Mouse (Mus musculus): ENCODE measurements around the gene Tex29. TPM values are rescaled to one million over a fixed set of nuclear protein-coding genes. Genes with fewer than 3 reads are reported as not detected.

The Tex29 gene
- polyA plus RNA-seq, 1 experiment from 2014 or later: 0.22 TPM

DNA sequence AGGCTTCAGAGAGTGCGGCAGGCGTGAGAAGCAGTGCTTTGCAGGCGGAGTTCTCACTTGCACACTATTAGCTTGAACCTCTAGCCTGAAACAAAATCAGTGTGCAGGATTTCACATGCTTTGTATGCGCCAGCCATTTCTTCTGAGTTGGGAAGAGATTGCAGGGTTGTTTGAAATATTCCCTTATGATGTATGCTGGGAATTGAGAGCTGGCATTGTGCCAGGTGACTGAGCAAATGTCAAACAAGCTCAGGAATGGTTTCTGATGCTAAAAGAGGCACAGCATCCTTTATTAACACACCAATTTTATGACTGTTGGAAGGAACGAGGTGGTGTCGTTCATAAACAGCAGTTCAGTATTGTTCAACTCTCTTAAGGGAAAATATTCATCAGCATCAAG is 34.0 kb upstream of the Tex29 start:
- no peak overlapping the region for H3K4me2 ChIP-seq (replicated peaks; ENCODE audit: low read depth, low read length)
- DNase-seq (ENCODE audit: low spot score) (no peak), ATAC-seq (ENCODE audit: low FRiP score) (no peak)
- H3K4me3 ChIP-seq (ENCODE audit: low read depth, low read length): no peak overlapping the region
- no peaks in the 10 kb centered on the region for H3K27me3 ChIP-seq (ENCODE audit: control insufficient read depth, insufficient read depth, low read length)
- H3K9ac ChIP-seq (ENCODE audit: low read depth, low read length): no peak overlapping the region
- no peaks in the 10 kb centered on the region for H3K4me1 ChIP-seq (replicated peaks; ENCODE audit: control insufficient read depth, insufficient read depth, low read length)
- peaks cover 30% of the 10 kb centered on the region for H3K36me3 ChIP-seq (ENCODE audit: control insufficient read depth, insufficient read depth, low read length)
- H3K27ac ChIP-seq (ENCODE audit: low read depth, low read length): no peak overlapping the region
- 94% methylated on average over 6 of the region's 6 CpGs for WGBS
- no peaks in the 10 kb centered on the region for H3K9me3 ChIP-seq (ENCODE audit: control insufficient read depth, low read length)

DNA sequence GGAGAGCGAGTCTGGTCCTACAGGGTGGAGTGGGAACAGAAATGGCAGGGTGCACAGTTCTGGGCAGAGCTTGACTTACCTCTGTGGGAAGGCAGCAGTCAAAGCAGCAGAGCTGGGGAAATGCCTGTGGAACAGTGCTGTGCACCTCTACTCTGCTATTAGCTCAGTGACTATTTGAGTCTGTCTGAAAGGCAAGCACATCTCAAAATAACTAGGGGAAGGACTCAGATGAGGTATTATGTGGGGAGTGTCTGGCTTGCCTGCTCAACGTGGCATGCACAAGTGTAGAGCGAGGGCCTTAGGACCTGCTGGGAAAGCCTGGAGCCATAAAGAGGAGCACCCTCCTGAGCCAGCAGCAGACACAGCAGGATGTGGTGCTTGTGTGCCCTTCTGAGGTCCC is 32.9 kb upstream of the Tex29 start:
- no peaks in the 10 kb centered on the region for H3K4me1 ChIP-seq (replicated peaks; ENCODE audit: control insufficient read depth, insufficient read depth, low read length)
- no peak for DNase-seq (ENCODE audit: low spot score)
- peaks cover 32% of the 10 kb centered on the region for H3K36me3 ChIP-seq (ENCODE audit: control insufficient read depth, insufficient read depth, low read length)
- H3K27ac ChIP-seq (ENCODE audit: low read depth, low read length): no peak overlapping the region
- H3K27me3 ChIP-seq (ENCODE audit: control insufficient read depth, insufficient read depth, low read length): no peaks in the 10 kb centered on the region
- no peaks in the 10 kb centered on the region for H3K9me3 ChIP-seq (ENCODE audit: control insufficient read depth, low read length)
- H3K4me3 ChIP-seq (ENCODE audit: low read depth, low read length): no peak overlapping the region
- ATAC-seq (ENCODE audit: low FRiP score): no peak
- WGBS: 87% methylated on average over 3 of the region's 3 CpGs
- no peak overlapping the region for H3K9ac ChIP-seq (ENCODE audit: low read depth, low read length)
- H3K4me2 ChIP-seq (replicated peaks; ENCODE audit: low read depth, low read length): no peak overlapping the region

DNA sequence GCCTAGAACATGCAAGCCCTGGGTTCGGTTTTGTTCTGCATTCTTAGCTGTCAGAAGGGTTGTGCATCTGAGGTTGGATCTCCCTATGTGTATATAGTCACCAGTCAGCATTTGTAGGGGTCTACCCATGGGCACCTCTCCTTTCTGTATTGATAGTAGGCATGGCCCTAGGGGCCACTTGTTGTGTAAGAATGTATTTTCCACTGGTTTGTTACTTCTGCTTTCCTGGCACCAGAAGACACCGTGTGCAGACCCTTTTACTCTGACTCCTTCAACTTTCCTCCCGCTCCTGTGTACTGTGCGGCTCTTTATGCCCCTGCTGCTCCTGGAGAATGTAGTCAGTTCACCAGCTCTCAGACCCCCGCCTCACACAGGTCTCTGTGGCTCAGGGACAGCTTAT is 32.2 kb upstream of the Tex29 start:
- Histone ChIP-seq H3K36me3 (ENCODE audit: control insufficient read depth, insufficient read depth, low read length) (peaks cover 29% of the 10 kb centered on the region), H3K4me3 (ENCODE audit: low read depth, low read length) (no peak overlapping the region), H3K4me1 (replicated peaks; ENCODE audit: control insufficient read depth, insufficient read depth, low read length) (no peaks in the 10 kb centered on the region), H3K27ac (ENCODE audit: low read depth, low read length) (no peak overlapping the region), H3K27me3 (ENCODE audit: control insufficient read depth, insufficient read depth, low read length) (no peaks in the 10 kb centered on the region), H3K9ac (ENCODE audit: low read depth, low read length) (no peak overlapping the region), H3K4me2 (replicated peaks; ENCODE audit: low read depth, low read length) (no peak overlapping the region), H3K9me3 (ENCODE audit: control insufficient read depth, low read length) (no peaks in the 10 kb centered on the region)
- DNase-seq (ENCODE audit: low spot score) (no peak), ATAC-seq (ENCODE audit: low FRiP score) (no peak)
- 92% methylated on average over 5 of the region's 5 CpGs for WGBS

DNA sequence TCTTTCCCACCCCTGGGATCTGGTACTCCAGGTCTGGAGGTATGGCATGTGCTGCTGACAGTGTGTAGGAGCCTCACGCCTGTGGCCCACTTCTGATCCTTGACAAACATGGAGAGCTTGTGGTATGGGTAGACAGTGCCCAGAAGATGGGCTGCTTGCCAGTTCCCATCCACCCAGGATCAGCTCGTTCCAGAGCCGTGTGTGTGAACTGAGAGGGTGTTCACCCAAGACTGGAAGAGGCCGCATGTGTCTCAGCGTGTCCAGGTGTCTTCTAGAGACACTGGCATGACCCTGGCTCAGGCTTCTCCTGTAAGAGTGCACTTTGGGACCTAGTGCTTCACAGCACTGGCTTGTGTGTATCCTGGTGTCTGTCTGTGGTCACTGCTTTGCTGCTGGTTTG is 29.8 kb upstream of the Tex29 start:
- H3K36me3 ChIP-seq (ENCODE audit: control insufficient read depth, insufficient read depth, low read length): peaks cover 30% of the 10 kb centered on the region
- no peak overlapping the region for H3K4me2 ChIP-seq (replicated peaks; ENCODE audit: low read depth, low read length)
- no peak overlapping the region for H3K9ac ChIP-seq (ENCODE audit: low read depth, low read length)
- WGBS: 94% methylated on average over 5 of the region's 5 CpGs
- no peak for ATAC-seq (ENCODE audit: low FRiP score)
- H3K27me3 ChIP-seq (ENCODE audit: control insufficient read depth, insufficient read depth, low read length): no peaks in the 10 kb centered on the region
- no peak overlapping the region for H3K4me3 ChIP-seq (ENCODE audit: low read depth, low read length)
- DNase-seq (ENCODE audit: low spot score): no peak
- H3K9me3 ChIP-seq (ENCODE audit: control insufficient read depth, low read length): no peaks in the 10 kb centered on the region
- H3K4me1 ChIP-seq (replicated peaks; ENCODE audit: control insufficient read depth, insufficient read depth, low read length): no peaks in the 10 kb centered on the region
- H3K27ac ChIP-seq (ENCODE audit: low read depth, low read length): no peak overlapping the region

DNA sequence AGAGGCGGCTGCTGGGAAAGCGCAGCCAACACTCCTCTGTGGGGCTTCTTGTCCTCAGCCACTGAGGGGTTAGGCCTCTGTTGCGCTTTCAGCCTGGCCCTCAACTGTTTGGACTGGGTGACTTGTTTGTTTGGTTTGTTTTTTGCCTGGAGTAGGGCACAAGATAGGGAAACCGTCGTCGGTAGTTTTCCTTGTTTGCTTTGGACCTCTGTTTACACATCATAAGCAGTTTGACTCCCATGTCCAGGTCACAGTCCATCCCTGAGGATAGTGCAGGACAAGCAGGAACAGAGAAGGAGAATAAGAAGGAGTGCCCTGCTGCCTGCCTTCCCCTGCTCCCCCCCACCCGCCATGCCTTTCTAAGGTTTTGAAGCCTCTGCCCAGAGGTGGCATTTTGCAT is 26.5 kb upstream of the Tex29 start:
- no peak for DNase-seq (ENCODE audit: low spot score)
- no peak overlapping the region for H3K27ac ChIP-seq (ENCODE audit: low read depth, low read length)
- H3K4me2 ChIP-seq (replicated peaks; ENCODE audit: low read depth, low read length): no peak overlapping the region
- no peaks in the 10 kb centered on the region for H3K9me3 ChIP-seq (ENCODE audit: control insufficient read depth, low read length)
- H3K9ac ChIP-seq (ENCODE audit: low read depth, low read length): no peak overlapping the region
- ATAC-seq (ENCODE audit: low FRiP score): no peak
- 89% methylated on average over 7 of the region's 7 CpGs for WGBS
- H3K36me3 ChIP-seq (ENCODE audit: control insufficient read depth, insufficient read depth, low read length): peaks cover 26% of the 10 kb centered on the region
- no peaks in the 10 kb centered on the region for H3K4me1 ChIP-seq (replicated peaks; ENCODE audit: control insufficient read depth, insufficient read depth, low read length)
- H3K4me3 ChIP-seq (ENCODE audit: low read depth, low read length): no peak overlapping the region
- H3K27me3 ChIP-seq (ENCODE audit: control insufficient read depth, insufficient read depth, low read length): no peaks in the 10 kb centered on the region

DNA sequence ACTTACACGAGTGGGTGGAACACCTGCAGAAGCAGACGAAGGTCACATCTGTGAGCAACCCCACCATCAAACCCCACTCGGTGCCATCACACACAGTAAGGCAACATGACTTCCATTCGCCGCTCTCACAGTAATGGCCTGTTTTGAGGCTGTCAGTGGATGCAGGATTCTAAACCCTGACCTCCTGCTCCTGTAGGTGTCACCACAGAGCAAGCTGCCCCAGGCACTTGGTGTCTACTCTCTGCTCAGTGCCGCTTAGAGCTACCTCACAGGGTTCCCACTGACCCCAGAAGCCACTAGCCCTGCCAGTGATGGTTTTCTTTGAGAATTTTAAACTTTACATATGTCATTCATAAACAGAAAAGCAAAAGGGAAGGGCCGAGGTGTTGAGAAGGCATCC is 25.1 kb upstream of the Tex29 start:
- Histone ChIP-seq H3K36me3 (ENCODE audit: control insufficient read depth, insufficient read depth, low read length) (peaks cover 25% of the 10 kb centered on the region), H3K9me3 (ENCODE audit: control insufficient read depth, low read length) (no peaks in the 10 kb centered on the region), H3K27me3 (ENCODE audit: control insufficient read depth, insufficient read depth, low read length) (no peaks in the 10 kb centered on the region), H3K4me2 (replicated peaks; ENCODE audit: low read depth, low read length) (no peak overlapping the region), H3K27ac (ENCODE audit: low read depth, low read length) (no peak overlapping the region), H3K4me3 (ENCODE audit: low read depth, low read length) (no peak overlapping the region), H3K4me1 (replicated peaks; ENCODE audit: control insufficient read depth, insufficient read depth, low read length) (no peaks in the 10 kb centered on the region), H3K9ac (ENCODE audit: low read depth, low read length) (no peak overlapping the region)
- no peak for DNase-seq (ENCODE audit: low spot score)
- WGBS: 87% methylated on average over 7 of the region's 7 CpGs
- ATAC-seq (ENCODE audit: low FRiP score): no peak

DNA sequence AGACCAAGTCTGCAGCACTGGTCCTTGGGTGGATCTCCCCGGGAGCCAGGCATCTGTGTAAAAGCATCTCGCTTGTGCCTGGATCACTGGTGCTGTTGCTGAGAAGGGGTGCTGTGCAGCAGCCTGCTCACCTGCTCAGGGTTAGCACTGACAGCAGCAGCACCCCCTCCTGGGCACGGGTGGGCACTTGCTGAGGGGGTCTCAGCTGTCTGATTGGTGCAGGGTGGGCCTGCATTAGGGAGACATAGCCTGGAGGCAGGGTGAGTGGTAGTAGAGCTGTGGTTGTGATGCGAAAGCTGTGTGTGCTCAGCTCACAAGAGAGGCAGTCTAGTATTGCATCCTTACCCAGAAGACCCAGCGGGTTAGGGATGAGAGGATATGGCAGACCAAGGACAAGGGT is 20.1 kb upstream of the Tex29 start:
- Histone ChIP-seq H3K9me3 (ENCODE audit: control insufficient read depth, low read length) (no peaks in the 10 kb centered on the region), H3K4me2 (replicated peaks; ENCODE audit: low read depth, low read length) (no peak overlapping the region), H3K27me3 (ENCODE audit: control insufficient read depth, insufficient read depth, low read length) (no peaks in the 10 kb centered on the region), H3K27ac (ENCODE audit: low read depth, low read length) (no peak overlapping the region), H3K4me3 (ENCODE audit: low read depth, low read length) (no peak overlapping the region), H3K4me1 (replicated peaks; ENCODE audit: control insufficient read depth, insufficient read depth, low read length) (no peaks in the 10 kb centered on the region), H3K36me3 (ENCODE audit: control insufficient read depth, insufficient read depth, low read length) (peaks cover 15% of the 10 kb centered on the region), H3K9ac (ENCODE audit: low read depth, low read length) (no peak overlapping the region)
- DNase-seq (ENCODE audit: low spot score) (no peak), ATAC-seq (ENCODE audit: low FRiP score) (no peak)
- 94% methylated on average over 5 of the region's 5 CpGs for WGBS

DNA sequence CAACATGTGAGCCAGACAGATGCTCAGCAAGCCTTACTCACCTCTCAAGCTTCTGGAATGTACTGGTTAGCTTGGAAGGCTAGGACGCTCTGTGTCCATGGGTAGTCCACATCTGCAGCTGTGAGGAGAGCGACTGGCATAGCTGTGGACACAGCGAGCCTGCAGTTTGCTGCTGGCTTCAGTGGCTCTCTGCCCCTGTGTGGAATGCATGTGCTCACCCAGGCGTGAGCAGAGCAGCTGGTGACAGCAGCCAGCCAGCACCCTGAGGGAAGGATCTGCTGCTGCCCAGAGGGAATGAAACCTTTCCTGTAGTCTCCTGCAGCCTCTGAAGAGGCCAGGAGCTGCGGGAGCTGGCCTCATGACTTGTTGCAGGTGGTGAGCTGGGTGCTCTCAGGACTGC is 19.7 kb upstream of the Tex29 start:
- ATAC-seq (ENCODE audit: low FRiP score): no peak
- H3K27ac ChIP-seq (ENCODE audit: low read depth, low read length): no peak overlapping the region
- H3K9me3 ChIP-seq (ENCODE audit: control insufficient read depth, low read length): no peaks in the 10 kb centered on the region
- no peak overlapping the region for H3K4me2 ChIP-seq (replicated peaks; ENCODE audit: low read depth, low read length)
- no peak overlapping the region for H3K9ac ChIP-seq (ENCODE audit: low read depth, low read length)
- DNase-seq (ENCODE audit: low spot score): no peak
- WGBS: 77% methylated on average over 5 of the region's 5 CpGs
- H3K4me3 ChIP-seq (ENCODE audit: low read depth, low read length): no peak overlapping the region
- H3K36me3 ChIP-seq (ENCODE audit: control insufficient read depth, insufficient read depth, low read length): peaks cover 14% of the 10 kb centered on the region
- H3K4me1 ChIP-seq (replicated peaks; ENCODE audit: control insufficient read depth, insufficient read depth, low read length): no peaks in the 10 kb centered on the region
- no peaks in the 10 kb centered on the region for H3K27me3 ChIP-seq (ENCODE audit: control insufficient read depth, insufficient read depth, low read length)

DNA sequence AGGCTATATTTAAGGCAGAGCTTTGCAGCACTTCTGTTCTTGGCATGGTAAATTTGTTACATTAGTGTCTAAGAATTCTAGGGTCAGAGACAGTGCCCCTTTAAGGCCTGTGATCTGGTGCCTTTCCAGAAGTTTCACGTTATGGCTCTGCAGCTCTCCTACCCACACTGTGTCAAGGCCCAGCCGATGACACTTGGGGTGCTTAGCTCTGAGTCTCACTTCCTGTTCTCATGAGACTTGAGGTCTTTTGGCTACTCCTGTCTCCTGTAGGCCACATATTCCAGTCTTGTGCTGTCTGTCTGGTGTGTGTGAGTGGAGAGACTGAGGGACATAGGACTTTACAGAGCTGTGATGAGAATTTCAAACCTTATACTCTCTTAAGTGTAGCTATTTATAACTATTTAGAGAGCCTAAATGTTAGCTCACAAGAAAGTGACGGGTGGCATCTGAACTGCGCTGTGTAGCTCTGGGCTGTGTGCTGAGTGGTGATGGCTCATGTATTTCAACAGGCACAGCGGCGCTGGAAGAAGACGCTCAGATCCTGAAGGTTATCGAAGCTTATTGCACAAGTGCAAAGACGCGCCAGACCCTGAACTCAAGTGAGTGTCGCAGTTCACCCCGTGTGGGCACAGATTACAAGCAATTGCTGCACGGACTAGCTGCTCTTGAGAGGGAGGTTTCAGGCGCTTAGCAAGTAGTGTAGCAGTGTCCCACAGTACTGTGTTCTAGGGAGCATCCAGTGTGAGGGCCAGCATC is 18.6 kb upstream of the Tex29 start:
- Histone ChIP-seq H3K9ac (ENCODE audit: low read depth, low read length) (no peak overlapping the region), H3K36me3 (ENCODE audit: control insufficient read depth, insufficient read depth, low read length) (peaks cover 12% of the 10 kb centered on the region), H3K4me3 (ENCODE audit: low read depth, low read length) (no peak overlapping the region), H3K9me3 (ENCODE audit: control insufficient read depth, low read length) (no peaks in the 10 kb centered on the region), H3K27me3 (ENCODE audit: control insufficient read depth, insufficient read depth, low read length) (no peaks in the 10 kb centered on the region), H3K27ac (ENCODE audit: low read depth, low read length) (no peak overlapping the region), H3K4me2 (replicated peaks; ENCODE audit: low read depth, low read length) (no peak overlapping the region), H3K4me1 (replicated peaks; ENCODE audit: control insufficient read depth, insufficient read depth, low read length) (no peaks in the 10 kb centered on the region)
- ATAC-seq (ENCODE audit: low FRiP score) (no peak), DNase-seq (ENCODE audit: low spot score) (no peak)
- 94% methylated on average over 14 of the region's 14 CpGs for WGBS

All from hindbrain, embryonic 11.5 days (tissue).